Mouse (Mus musculus) adrenal gland (tissue): ENCODE measurements around the gene Tmsb10.

Experiments used
- intact Hi-C: fragments of 180-260 bp; cut with DNase I; formaldehyde crosslinking; loops from one replicate; pipeline ENCODE4 v1.15.1; 2025

Gene Tmsb10

GRCm38 (mm10) chr6:72956199-72957092, 2.1 kb downstream of the Tmsb10 start:
- intact Hi-C loops: no loop called here

- intact Hi-C loops: no loop called here
Observed at GRCm38 (mm10) chr6:72955517-72956198, 2.9 kb downstream of the Tmsb10 start.

- intact Hi-C loops: no loop called here
Observed at GRCm38 (mm10) chr6:72954786-72955185, 3.8 kb downstream of the Tmsb10 start.

DNA sequence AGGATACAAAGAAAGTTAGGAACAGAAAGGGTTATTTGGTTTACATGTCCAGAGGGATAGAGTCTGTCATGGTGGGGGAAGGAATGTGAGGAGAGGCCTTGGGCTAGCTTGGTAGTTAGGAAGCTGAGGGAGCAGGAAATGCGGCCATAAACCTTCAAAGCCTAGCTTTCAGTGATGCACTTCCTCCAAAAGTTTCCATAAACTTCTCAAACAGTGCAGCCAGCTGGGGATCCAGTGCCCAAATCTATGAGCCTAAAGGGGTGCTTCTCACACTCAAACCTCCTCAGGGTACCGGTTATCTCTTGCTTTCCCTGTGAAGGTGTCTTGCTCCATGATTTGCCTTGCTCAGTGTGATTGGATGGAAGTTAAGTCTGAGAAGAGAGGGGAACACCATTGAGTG, 5.6 kb downstream of the Tmsb10 start:
- intact Hi-C loops: no loop called here

DNA sequence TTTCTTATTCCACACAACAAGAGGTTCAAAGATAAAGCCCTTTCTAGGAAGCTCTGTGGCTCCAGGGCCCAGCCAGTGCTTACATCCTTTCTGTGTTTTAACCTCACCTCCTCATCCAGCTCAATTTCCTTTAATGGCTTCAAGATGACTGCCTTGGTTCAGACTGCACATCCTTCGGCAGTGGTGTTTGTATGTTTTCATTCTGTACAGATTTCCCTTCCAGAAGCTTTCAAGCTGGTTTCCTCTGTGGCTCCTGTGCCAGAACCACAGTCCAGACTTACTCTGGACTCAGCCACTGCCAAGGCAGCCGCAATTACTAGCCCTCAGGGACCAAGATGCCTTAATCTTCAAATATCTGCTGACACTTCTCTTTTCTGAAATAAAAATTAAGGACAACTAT, 6.3 kb downstream of the Tmsb10 start:
- intact Hi-C loops: no loop called here

GRCm38 (mm10) chr6:72949161-72949756, 9.3 kb downstream of the Tmsb10 start:
- intact Hi-C loops: no loop called here

- intact Hi-C loops: no loop called here
Observed at GRCm38 (mm10) chr6:72948392-72948791, 10.2 kb downstream of the Tmsb10 start.

DNA sequence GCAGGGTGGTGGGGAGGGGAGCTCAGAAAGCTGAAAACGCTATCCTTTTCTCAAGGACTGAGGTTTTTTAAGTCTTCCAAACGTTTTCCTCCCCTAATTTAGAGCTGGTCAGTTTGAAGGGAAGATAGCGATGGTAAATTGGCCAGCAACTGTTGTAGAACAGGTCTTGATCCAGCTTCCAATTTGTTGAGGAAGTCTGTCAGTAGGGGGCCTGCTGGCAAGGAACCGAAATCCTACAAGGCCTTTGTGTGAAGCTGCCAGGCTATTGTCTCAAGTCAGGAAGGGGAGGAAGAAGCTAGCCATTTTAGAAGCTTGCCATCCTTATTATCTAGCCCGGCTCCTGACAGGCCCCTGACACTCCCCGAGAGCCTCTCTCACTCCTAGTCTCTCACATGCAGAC, 10.6 kb downstream of the Tmsb10 start:
- intact Hi-C loops: loop anchor here (2.0 kb wide), 1 partner anchor 71 kb away; no protein-coding TSS in a partner anchor

DNA sequence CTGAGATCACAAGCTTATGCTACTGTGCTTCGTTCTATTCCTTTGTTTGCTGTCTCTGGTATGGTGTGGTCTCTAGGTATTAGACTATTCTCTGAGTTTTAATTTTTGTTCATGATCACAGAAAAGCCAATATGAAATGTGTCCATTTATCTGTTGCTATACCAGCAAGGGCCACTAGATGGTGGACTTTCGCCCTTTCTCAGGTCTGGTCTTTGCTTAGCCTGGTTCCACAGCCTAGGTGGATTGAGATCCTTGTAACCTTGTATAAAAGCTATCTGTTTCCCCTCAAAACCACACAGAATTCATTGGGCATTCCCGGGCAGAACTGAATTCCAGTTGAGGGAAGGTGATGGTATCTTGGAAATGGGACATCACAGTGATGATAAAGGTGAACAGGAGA, 18.1 kb downstream of the Tmsb10 start:
- intact Hi-C loops: loop anchor here (1.0 to 2.0 kb wide), 3 partner anchors 70 to 290 kb away; no protein-coding TSS in a partner anchor

DNA sequence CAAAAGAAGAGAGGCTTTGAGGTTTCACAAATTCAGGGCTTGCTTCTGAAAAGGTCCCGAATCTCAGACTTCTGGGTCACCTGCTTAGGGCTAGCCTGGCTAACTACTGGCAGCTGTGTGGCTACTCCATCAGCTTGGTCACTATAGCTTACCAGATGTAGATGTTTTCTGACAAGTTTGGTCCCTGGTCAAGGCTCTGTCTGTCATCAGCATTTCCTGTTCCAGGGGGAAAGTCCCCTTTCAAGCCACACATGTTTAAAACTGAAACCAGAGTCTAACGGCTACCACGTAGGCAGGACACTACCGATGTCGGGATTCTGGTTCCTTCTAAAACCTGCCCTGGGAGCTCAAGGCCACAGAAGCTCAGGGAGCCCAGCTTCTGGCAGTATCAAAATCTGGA, 20.7 kb downstream of the Tmsb10 start:
- intact Hi-C loops: no loop called here

DNA sequence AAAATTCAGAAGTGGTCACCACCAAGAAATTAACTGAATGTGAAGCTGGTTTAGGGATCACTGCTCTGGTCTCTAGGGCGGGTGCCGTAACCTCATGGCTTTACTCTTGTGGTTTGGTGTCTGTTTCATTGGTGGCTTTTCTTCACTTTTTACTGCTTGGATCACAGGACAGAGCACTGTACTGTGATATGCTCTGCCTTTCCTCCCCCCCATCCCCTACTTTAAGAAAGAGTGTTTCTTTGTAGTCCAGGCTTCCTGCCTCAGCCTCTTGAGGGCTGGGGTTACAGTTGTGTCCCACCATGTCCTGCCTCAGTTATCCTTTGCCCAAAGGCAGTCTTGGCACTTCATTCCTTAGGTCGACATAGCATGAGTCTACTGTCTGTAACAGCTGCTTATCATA, 21.1 kb downstream of the Tmsb10 start:
- intact Hi-C loops: no loop called here

- intact Hi-C loops: no loop called here
Observed at GRCm38 (mm10) chr6:72932955-72933354, 25.6 kb downstream of the Tmsb10 start.

GRCm38 (mm10) chr6:72931533-72931932, 27.0 kb downstream of the Tmsb10 start:
- intact Hi-C loops: no loop called here

DNA sequence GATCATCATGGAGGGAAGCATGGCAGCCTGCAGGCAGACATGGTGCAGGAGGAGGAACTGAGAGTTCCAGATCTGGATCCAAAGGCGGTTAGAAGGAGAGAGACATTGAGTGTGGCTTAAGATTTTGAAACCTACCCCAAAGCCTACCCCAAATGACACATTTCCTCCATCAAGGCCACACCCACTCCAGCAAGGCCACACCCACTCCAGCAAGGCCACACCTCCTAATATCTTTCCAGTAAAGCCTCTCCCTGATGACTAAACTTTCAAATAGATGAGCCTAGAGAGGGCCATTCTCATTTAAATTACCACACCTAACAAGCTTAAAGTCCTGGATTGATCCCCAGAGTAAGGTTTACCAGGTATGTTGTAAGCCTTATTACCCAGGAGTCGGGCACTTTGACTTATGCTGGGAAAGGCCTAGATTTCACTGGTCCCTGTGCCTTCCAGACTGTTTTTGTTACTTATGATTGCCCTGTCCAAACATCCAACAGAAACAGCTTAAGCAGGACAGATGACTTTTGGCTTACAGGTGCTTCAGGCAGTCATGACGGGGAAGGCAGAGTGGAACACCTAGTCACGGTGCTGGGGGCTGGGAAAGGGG, 28.7 kb downstream of the Tmsb10 start:
- intact Hi-C loops: no loop called here

DNA sequence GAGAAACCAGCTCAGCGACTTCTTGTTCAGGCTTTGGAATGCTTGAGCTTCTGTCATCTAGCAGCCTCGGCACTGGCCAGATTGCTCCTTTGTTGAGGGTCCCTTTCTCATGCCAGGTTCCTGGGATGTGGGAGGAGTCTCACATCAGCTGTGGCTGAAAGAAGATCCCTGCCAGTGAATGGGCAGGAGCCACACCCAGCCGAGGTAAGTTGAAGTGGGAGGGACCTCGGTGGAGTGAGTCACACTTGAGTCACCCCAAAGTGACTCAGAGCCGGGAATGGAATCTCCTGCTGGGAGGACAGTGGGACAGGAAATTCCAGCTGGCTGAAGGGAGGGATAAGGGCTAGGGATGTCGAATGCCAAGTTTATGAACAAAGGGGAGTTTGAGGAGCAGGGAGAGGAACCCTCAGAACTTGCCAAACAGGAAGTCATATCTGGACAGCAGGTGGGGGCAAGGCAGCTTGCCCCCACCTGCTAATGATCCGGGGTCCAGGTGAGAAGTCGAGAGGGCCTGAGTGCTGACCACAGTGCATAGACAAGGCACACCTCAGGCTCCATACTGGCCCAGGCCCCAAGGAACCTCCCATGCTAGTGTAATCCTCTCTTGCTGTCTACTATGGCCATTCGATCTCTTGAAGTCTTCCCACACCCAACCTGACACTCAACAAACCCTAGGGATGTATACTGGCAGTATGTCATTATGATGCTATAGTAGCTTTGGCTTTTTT, 31.6 kb downstream of the Tmsb10 start:
- intact Hi-C loops: no loop called here

GRCm38 (mm10) chr6:72926031-72926430, 32.5 kb downstream of the Tmsb10 start:
- intact Hi-C loops: no loop called here

GRCm38 (mm10) chr6:72923381-72923780, 35.2 kb downstream of the Tmsb10 start:
- intact Hi-C loops: no loop called here

- intact Hi-C loops: no loop called here
Observed at GRCm38 (mm10) chr6:72921081-72921480, 37.5 kb downstream of the Tmsb10 start.

DNA sequence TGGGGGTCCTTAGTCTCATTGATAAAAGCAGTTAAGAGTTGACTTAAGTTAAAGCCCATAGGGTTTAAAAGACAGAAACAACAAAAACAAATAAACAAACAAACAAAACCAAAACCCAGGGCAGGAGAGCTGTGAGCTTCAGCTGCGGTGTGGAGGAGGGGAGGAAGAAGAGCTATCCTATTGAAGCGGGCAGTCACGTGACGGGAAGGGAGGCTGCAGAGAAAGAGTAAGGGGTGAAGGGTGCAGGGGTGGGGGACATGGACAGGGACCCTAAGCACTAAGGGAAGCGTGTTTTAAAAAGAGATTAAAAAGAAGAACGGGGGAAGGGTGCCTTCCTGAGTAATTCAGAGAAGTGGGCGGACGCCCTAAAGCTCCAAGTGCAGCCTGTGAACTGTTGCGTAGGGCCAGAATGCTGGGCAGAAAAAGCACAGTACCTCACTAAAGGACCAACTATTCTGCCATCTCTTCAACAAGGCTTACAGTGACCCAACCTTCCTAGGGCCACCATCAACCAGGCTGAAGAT, 40.0 kb downstream of the Tmsb10 start:
- intact Hi-C loops: no loop called here

GRCm38 (mm10) chr6:72916330-72916729, 42.2 kb downstream of the Tmsb10 start:
- intact Hi-C loops: no loop called here
